Mouse (Mus musculus) stomach, postnatal 0 days (tissue): ENCODE results near the gene Pdik1l. TPM values are rescaled to one million over a fixed set of nuclear protein-coding genes. Genes with fewer than 3 reads are reported as not detected.

Experiments used
- ATAC-seq: fragments of 200-750 bp; cut with Nextera tagmentation; 2 replicates; pipeline ENCODE4 v1.8.0; 2017; ENCODE audit not compliant: low FRiP score, low TSS enrichment
- DNase-seq: peaks from one replicate; pipeline ENCODE4 v3.0.0-alpha.2; 2016; ENCODE audit warnings: low spot score
- H3K27ac ChIP-seq: fragments of 300-500 bp; sonication (generic); replicated peaks from 2 replicates; pipeline ENCODE4 v1.5.1; 2014; ENCODE audit warnings: mild to moderate bottlenecking, control low read depth
- H3K27me3 ChIP-seq: fragments of 300-500 bp; sonication (generic); 2 replicates; pipeline ENCODE4 v1.6.1; 2014; ENCODE audit warnings: low read length; ENCODE audit not compliant: control insufficient read depth, insufficient read depth
- H3K36me3 ChIP-seq: fragments of 300-500 bp; sonication (generic); 2 replicates; pipeline ENCODE4 v1.6.1; 2014; ENCODE audit warnings: low read length, mixed read lengths; ENCODE audit not compliant: control insufficient read depth, insufficient read depth
- H3K4me1 ChIP-seq: fragments of 300-500 bp; sonication (generic); replicated peaks from 2 replicates; pipeline ENCODE4 v1.6.1; 2014; ENCODE audit warnings: antibody characterized with exemption; ENCODE audit not compliant: control insufficient read depth, insufficient read depth
- H3K4me2 ChIP-seq: fragments of 300-500 bp; sonication (generic); replicated peaks from 2 replicates; pipeline ENCODE4 v1.6.1; 2014; ENCODE audit warnings: low read depth, mild to moderate bottlenecking, control low read depth, moderate library complexity
- H3K4me3 ChIP-seq: fragments of 300-500 bp; sonication (generic); 2 replicates; pipeline ENCODE4 v1.5.1; 2014; ENCODE audit warnings: low read depth, low read length, control low read depth
- H3K9ac ChIP-seq: fragments of 300-500 bp; sonication (generic); 2 replicates; pipeline ENCODE4 v1.6.1; 2014; ENCODE audit warnings: mild to moderate bottlenecking, low read length, control low read depth, mixed read lengths
- H3K9me3 ChIP-seq: fragments of 300-500 bp; sonication (generic); 2 replicates; pipeline ENCODE4 v1.6.1; 2016; ENCODE audit warnings: low read length; ENCODE audit not compliant: control insufficient read depth
- CTCF ChIP-seq: IDR thresholded peaks from 2 replicates; pipeline ENCODE4 v1.5.1; 2016; ENCODE audit warnings: antibody characterized with exemption, low read depth, mild to moderate bottlenecking, moderate library complexity
- EP300 ChIP-seq: optimal IDR thresholded peaks from 2 replicates; pipeline ENCODE3; 2016; ENCODE audit warnings: antibody characterized with exemption
- WGBS: fragments of 180-500 bp; shearing (Covaris S2); extraction: QIAGEN DNeasy Blood & Tissue Kit; methylation state at CpG from one replicate; pipeline ENCODE4 v1.1.7; 2014; 5-methylcytosine and 5-hydroxymethylcytosine counted together
- polyA plus RNA-seq: library from polyadenylated mRNA; unstranded; fragments of >200 nt; fragmentation: Nextera tagmentation; extraction: Ambion mirVana; gene quantifications from 2 replicates; pipeline ENCODE4 v1.2.1, GENCODE M21; 2015

The Pdik1l gene
- polyA plus RNA-seq, 1 experiment from 2014 or later = 8.4 TPM

DNA sequence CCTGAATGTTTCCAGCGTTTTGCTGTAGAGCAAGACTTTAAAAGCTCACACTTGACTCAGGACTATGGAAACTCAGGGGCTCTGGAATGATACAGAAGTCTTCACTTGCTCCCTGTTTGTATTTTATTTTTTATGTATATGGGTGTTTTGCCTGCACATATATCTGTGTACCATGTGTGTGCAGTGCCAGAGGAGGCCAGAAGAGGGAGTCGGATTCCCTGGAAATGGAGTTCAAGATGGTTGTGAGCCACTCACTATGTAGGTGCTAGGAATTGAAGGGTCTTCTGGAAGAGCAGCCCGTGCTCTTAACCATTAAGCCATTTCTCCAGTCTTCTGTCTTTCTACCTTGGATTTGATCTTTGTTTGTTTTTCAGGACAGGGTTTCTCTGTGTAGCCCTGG, 33.8 kb upstream of the Pdik1l start:
- no peak overlapping the region for H3K27ac ChIP-seq
- H3K4me1 ChIP-seq = no peaks in the 10 kb centered on the region
- H3K4me3 ChIP-seq = no peak overlapping the region
- no peaks in the 10 kb centered on the region for H3K9me3 ChIP-seq
- TF ChIP-seq EP300 (no peak), CTCF (peak; percentile 47; the same call in 1 of the 2 replicates)
- H3K4me2 ChIP-seq = no peak overlapping the region
- H3K27me3 ChIP-seq = no peaks in the 10 kb centered on the region
- 58% methylated on average over 3 of the region's 3 CpGs for WGBS
- no peak overlapping the region for H3K9ac ChIP-seq
- ATAC-seq (no peak), DNase-seq (no peak)
- no peaks in the 10 kb centered on the region for H3K36me3 ChIP-seq

DNA sequence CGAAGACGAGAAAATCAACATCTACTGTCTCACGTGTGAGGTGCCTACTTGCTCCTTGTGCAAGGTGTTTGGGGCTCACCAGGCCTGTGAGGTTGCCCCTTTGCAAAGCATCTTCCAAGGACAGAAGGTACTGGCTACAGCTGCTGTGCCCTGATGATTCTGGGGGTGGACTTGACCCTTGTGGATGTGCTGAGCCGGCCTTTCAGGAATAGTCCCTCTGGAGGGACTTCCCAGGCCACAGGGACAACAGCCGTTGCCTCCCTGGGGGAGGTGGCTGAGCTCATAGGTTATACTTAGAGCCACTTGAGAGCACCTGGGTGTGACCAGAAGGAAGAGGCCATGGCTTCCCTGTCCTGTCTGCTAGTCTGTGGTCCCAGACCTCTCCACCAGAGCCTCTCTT, 32.0 kb upstream of the Pdik1l start:
- H3K9me3 ChIP-seq = no peaks in the 10 kb centered on the region
- ATAC-seq (no peak), DNase-seq (no peak)
- no peak overlapping the region for H3K27ac ChIP-seq
- no peaks in the 10 kb centered on the region for H3K27me3 ChIP-seq
- H3K4me3 ChIP-seq = no peak overlapping the region
- no peak overlapping the region for H3K4me2 ChIP-seq
- H3K4me1 ChIP-seq = no peaks in the 10 kb centered on the region
- H3K36me3 ChIP-seq = no peaks in the 10 kb centered on the region
- TF ChIP-seq EP300 (no peak), CTCF (no peak)
- no peak overlapping the region for H3K9ac ChIP-seq
- WGBS = 71% methylated on average over 5 of the region's 5 CpGs

DNA sequence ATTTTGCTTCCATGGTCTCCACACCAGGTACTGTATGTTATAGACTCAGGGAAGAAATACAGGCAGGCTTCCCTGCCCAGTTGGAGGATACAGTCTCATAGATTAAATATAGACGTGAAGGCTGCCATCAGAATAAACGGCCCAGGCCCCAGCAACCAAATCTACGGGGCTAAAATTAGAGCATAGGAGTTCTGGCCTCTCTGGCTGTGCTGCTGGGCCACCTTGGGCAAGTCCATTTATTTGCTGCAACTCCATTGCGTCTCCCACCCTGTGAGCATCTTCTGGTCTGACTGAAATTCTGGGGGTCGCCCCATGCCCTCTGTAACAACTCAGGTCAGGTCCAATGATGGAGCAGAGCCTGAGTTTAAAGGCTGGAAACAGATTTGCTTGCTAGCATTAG, 31.4 kb upstream of the Pdik1l start:
- Histone ChIP-seq H3K4me1 (no peaks in the 10 kb centered on the region), H3K9ac (no peak overlapping the region), H3K4me3 (no peak overlapping the region), H3K36me3 (no peaks in the 10 kb centered on the region), H3K4me2 (no peak overlapping the region), H3K27me3 (no peaks in the 10 kb centered on the region), H3K27ac (no peak overlapping the region), H3K9me3 (no peaks in the 10 kb centered on the region)
- WGBS = 77% methylated on average over 5 of the region's 5 CpGs
- ATAC-seq (no peak), DNase-seq (no peak)
- TF ChIP-seq CTCF = no peak
- TF ChIP-seq EP300 = no peak

DNA sequence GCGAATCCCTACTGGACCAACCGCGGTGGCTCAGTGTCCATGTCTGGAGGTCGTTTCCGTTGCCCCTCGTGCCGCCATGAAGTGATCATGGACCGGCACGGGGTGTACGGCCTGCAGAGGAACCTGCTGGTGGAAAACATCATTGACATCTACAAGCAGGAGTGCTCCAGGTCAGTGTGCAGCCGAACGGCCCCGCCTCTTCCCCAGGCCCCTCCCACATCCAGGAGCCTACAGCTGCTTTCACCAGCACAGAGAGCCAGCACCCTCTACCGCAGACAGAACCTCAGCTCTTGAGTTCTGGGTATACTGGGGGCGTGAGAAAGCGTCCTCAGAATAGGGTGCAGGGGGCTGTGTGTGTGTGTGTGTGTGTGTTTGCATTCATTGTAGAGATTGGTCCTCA, 28.7 kb upstream of the Pdik1l start:
- DNase-seq = peak; percentile 65
- Histone ChIP-seq H3K9ac (no peak overlapping the region), H3K27me3 (no peaks in the 10 kb centered on the region), H3K4me1 (no peaks in the 10 kb centered on the region), H3K9me3 (no peaks in the 10 kb centered on the region), H3K4me3 (no peak overlapping the region), H3K27ac (no peak overlapping the region), H3K4me2 (no peak overlapping the region), H3K36me3 (no peaks in the 10 kb centered on the region)
- TF ChIP-seq CTCF (no peak), EP300 (no peak)
- peak; percentile 57; the same call in 1 of the 2 replicates for ATAC-seq
- WGBS = 39% methylated on average over 16 of the region's 16 CpGs

DNA sequence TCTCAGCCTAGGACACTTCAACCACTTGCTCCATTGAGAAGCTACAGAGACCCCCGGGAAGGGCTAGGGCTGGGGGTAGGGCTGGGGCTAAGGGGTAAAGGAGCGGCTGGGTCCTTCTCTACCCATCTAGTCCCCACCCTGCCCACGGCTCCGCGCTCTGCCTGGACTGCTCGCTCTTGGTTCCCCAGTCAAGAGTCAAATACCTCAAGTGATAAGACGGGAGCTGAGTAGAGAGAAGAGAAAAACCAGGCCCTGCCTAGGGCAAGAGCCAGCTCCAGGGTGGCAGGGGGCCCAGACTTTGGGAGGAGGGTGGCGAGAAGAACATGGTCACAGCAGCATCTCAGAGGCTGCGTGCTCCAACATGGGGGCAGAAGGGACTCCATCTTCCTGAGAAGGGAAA, 27.8 kb upstream of the Pdik1l start:
- H3K27me3 ChIP-seq = no peaks in the 10 kb centered on the region
- H3K27ac ChIP-seq = no peak overlapping the region
- TF ChIP-seq CTCF = no peak
- no peak for TF ChIP-seq EP300
- no peaks in the 10 kb centered on the region for H3K9me3 ChIP-seq
- H3K4me3 ChIP-seq = no peak overlapping the region
- H3K9ac ChIP-seq = no peak overlapping the region
- no peaks in the 10 kb centered on the region for H3K4me1 ChIP-seq
- ATAC-seq = no peak; the same call in 1 of the 2 replicates
- 72% methylated on average over 9 of the region's 9 CpGs for WGBS
- H3K36me3 ChIP-seq = no peaks in the 10 kb centered on the region
- DNase-seq = no peak
- no peak overlapping the region for H3K4me2 ChIP-seq

DNA sequence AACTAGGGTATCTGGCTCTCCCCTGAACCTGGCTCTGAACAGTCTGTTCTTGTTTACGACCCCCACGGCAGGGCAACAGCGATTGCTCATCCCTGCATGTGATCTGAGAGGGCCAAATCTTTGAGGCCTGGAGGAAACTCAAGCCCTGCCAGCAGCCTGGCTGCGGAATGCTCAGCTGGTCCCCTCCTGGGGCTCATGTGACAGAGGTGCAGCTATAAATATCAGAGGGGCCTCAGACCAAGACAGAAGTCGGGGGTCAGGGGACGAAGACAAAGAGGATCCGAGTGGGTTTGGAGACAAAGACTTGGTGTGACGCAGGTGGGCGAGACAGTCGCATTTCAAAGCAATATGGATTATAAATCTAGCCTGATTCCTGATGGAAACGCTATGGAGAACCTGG, 27.2 kb upstream of the Pdik1l start, which contains the start of gene Trim63:
Gene Trim63, plus strand, starts transcription at position 245 of the 400 bp plus-strand sequence.
- H3K27me3 ChIP-seq = no peaks in the 10 kb centered on the region
- 38% methylated on average over 11 of the region's 11 CpGs for WGBS
- TF ChIP-seq CTCF = no peak
- TF ChIP-seq EP300 = no peak
- no peaks in the 10 kb centered on the region for H3K4me1 ChIP-seq
- H3K4me3 ChIP-seq = no peak within 1 kb of the TSS
- H3K36me3 ChIP-seq = no peaks in the 10 kb centered on the region
- no peak within 1 kb of the TSS for H3K27ac ChIP-seq
- no peak within 1 kb of the TSS for H3K9ac ChIP-seq
- H3K9me3 ChIP-seq = no peaks in the 10 kb centered on the region
- no peak within 1 kb of the TSS for H3K4me2 ChIP-seq
- DNase-seq (no peak), ATAC-seq (no peak)
